Mouse (Mus musculus) erythroblast, embryonic 14.5 days (primary cell): Measurements from ENCODE around the gene Dus1l.
"Not testable (repeated sequence)": the region's sequence is repeated elsewhere in the genome, so short reads cannot be mapped to it uniquely, and the experiment has no call there.

Experiments
- GATA1 ChIP-seq: IDR thresholded peaks from 2 replicates; pipeline ENCODE4 v1.6.1; 2012; ENCODE audit warnings: low read length, inconsistent platforms, mixed read lengths
- TAL1 ChIP-seq: IDR thresholded peaks from 3 replicates; pipeline ENCODE4 v1.6.1; 2012; ENCODE audit warnings: low read length, inconsistent platforms, mixed read lengths

- TF ChIP-seq GATA1, TAL1: not testable (repeated sequence)
Observed at GRCm38 (mm10) chr11:120832962-120833361, 36.8 kb upstream of the Dus1l start.
